ENCODE assay signal across 8 mouse cellular contexts in the genomic region with DNA sequence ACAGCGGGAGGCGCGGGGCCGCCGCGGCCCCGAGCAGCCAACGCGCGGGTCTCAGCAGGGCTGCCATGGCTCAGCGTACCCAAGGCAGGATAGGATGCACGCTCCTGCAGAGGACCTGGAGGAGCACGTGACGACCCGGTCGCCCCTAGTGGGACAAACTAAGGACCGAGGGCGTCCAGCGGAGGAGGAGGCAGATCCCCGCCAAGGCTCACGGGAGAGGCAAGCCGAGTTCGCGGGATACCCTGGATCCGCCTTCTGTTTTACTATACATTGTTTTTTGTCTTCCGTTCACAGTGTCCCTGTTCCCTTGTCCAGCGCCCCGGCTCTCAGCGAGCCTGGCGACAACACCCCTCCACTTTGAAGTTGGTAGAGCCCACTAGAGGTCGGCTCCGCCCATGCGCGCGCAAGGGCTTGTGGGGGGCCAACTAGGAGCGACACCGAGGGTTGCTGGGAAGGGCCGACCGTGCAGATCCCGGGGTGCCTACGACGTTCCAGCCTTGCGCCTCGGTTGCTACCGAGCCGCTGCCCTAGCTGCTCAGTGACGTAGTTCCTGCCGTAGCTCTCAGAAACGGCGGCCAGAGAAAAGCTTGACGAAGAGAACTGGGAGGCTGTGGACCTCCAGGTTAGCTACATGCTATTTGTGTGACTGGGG. TPM values are rescaled to one million over a fixed set of nuclear protein-coding genes. Genes with fewer than 3 reads are reported as not detected.
A peak's percentile ranks its signal among the peaks of the same experiment; 100 is the strongest.
DNase-seq lines count a peak whose midpoint lies in the region; ATAC-seq lines count a peak whose summit lies in the region.

Gene Lrpprc (minus strand): TSS at position 343 of the 652 bp plus-strand sequence.

- WGBS in heart, embryonic 10.5 days: under 1% methylated on average over 51 of the region's 51 CpGs
- WGBS in kidney, embryonic 15.5 days: under 1% methylated on average over 51 of the region's 51 CpGs

- no peaks in the 10 kb centered on the region for H3K9me3 ChIP-seq in heart, embryonic 10.5 days
- no peaks in the 10 kb centered on the region for H3K9me3 ChIP-seq in kidney, embryonic 15.5 days (replicated peaks)

- peak within 1 kb of the TSS; percentile 77 for H3K9ac ChIP-seq in kidney, embryonic 15.5 days

- peaks cover 25% of the 10 kb centered on the region for H3K36me3 ChIP-seq in heart, embryonic 10.5 days
- H3K36me3 ChIP-seq in kidney, embryonic 15.5 days: 0 out of 2 replicates have a peak, but pooled peaks cover 13% of the 10 kb centered on the region

- H3K4me2 ChIP-seq in kidney, embryonic 15.5 days: peak within 1 kb of the TSS; percentile 76

- peak within 1 kb of the TSS; percentile 100 for H3K4me3 ChIP-seq in heart, embryonic 10.5 days
- peak within 1 kb of the TSS; percentile 91 for H3K4me3 ChIP-seq in kidney, embryonic 15.5 days (replicated peaks)

- peak within 1 kb of the TSS; percentile 97 for H3K27ac ChIP-seq in heart, embryonic 10.5 days
- peak within 1 kb of the TSS; percentile 88 for H3K27ac ChIP-seq in kidney, embryonic 15.5 days

- ATAC-seq in erythroblast, adult 5-6 weeks (replicated peaks; ENCODE audit: low FRiP score, poor library complexity, severe bottlenecking): peak; percentile 92
- ATAC-seq in kidney, embryonic 15.5 days (replicated peaks; ENCODE audit: low FRiP score): peak; percentile 98
- peak; percentile 94 for ATAC-seq in monocyte, adult 5-6 weeks (replicated peaks; ENCODE audit: insufficient number of reproducible peaks, low FRiP score, low TSS enrichment, poor library complexity, severe bottlenecking)

- peak; percentile 98 for DNase-seq in B cell, adult 2 months
- peak; percentile 99 for DNase-seq in brain, adult 2 months (ENCODE audit: low read depth, low spot score)
- peak; percentile 97 for DNase-seq in heart, embryonic 10.5 days (ENCODE audit: low spot score)
- peak; percentile 97 for DNase-seq in liver
- peak; percentile 94 to 98 for DNase-seq in spleen, postnatal 4 days (ENCODE audit: low spot score in 2 of 2)

- H3K27me3 ChIP-seq in heart, embryonic 10.5 days (ENCODE audit: insufficient read depth, poor library complexity, severe bottlenecking): no peaks in the 10 kb centered on the region
- H3K27me3 ChIP-seq in kidney, embryonic 15.5 days: no peaks in the 10 kb centered on the region

- H3K4me1 ChIP-seq in heart, embryonic 10.5 days: peaks cover 22% of the 10 kb centered on the region
- H3K4me1 ChIP-seq in kidney, embryonic 15.5 days: peaks cover 21% of the 10 kb centered on the region

RNA-seq across cellular contexts. Expression of gene Lrpprc, which starts in this region (rescaled TPM):
- 36.4 and 60.1 TPM in 2 replicates for total RNA-seq in erythroblast, adult 5-6 weeks (2015; ENCODE audit: low replicate concordance)
- total RNA-seq in erythroblast, adult 5-6 weeks (2017; ENCODE audit: low replicate concordance): 74.5 and 116 TPM in 2 replicates
- polyA plus RNA-seq in heart, embryonic 10.5 days (2016; fragmentation: Nextera tagmentation; extraction: Ambion mirVana): 61.6 and 76.6 TPM in 2 replicates
- polyA plus RNA-seq in kidney, embryonic 15.5 days (2015; fragmentation: Nextera tagmentation; extraction: Ambion mirVana): 51.7 and 56.6 TPM in 2 replicates
- total RNA-seq in monocyte, adult 5-6 weeks (2017): 29.1 to 39.5 TPM (median 34.8 TPM) in 3 replicates

Comparison
In these comparisons a context has a peak if more than half of its experiments do, and no peak if none do; other contexts are left out.
1. Peak in every context shown above with its lines: DNase-seq, ATAC-seq, H3K4me3 ChIP-seq and H3K27ac ChIP-seq.